Comparison of ENCODE assay signal across 14 mouse cellular contexts in the genomic region with DNA sequence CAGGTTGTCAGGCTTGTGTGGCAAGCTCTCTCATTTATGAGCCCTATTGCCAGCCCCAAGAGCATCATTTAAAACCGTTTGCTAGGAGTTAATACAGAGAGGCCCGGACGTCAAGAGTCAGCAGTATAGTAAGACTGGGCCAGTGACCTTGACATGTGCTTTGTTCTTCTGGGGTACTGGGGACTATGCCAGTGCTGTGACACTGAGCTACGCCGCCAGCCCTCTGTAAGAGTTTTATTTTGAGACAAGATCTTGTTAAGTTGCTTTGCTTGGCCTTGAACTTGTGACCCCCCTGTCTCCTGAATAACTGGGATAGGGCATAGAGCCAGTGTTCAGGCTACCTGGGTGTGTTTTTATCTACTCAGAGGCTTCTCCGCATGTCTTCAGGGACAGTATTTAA.
"Had no signal": no experiment of that assay in that cellular context is flagged by ENCODE, and none has a peak within 500 bp of the region (broad histone marks: within the 10 kb centered on the region; RNA-seq: fewer than 3 reads in every experiment).

No protein-coding gene starts in this region.

- H3K4me1 ChIP-seq: neural tube, embryonic 12.5 days had no signal

- H3K27me3 ChIP-seq: midbrain, embryonic 13.5 days; midbrain, embryonic 15.5 days; neural tube, embryonic 12.5 days had no signal

- H3K4me2 ChIP-seq: lung, embryonic 14.5 days; midbrain, embryonic 13.5 days; midbrain, embryonic 15.5 days; neural tube, embryonic 12.5 days had no signal

- ATAC-seq: midbrain, embryonic 13.5 days; midbrain, embryonic 15.5 days had no signal

- DNase-seq: lung, adult 18-20 months; lung, embryonic 14.5 days; lung, postnatal 10 days; lung, postnatal 4 days; right cerebral cortex, postnatal 14 days; right cerebral cortex, postnatal 4 days; spleen, adult 18-20 months; thymus, adult 2 months; thymus, postnatal 25 days; thymus, postnatal 4 days had no signal

- H3K27ac ChIP-seq: midbrain, embryonic 10.5 days; midbrain, embryonic 13.5 days; midbrain, embryonic 15.5 days; neural tube, embryonic 12.5 days had no signal

- H3K9me3 ChIP-seq: midbrain, embryonic 10.5 days; midbrain, embryonic 13.5 days; midbrain, embryonic 15.5 days; neural tube, embryonic 12.5 days had no signal

- H3K4me3 ChIP-seq: midbrain, embryonic 10.5 days; midbrain, embryonic 13.5 days; midbrain, embryonic 15.5 days; neural tube, embryonic 12.5 days had no signal

- H3K9ac ChIP-seq: lung, embryonic 14.5 days; midbrain, embryonic 13.5 days; midbrain, embryonic 15.5 days; neural tube, embryonic 12.5 days had no signal
